Mouse (Mus musculus) embryo, embryonic 11.5 days (tissue): ENCODE results near the gene Sox15.

ENCODE experiments used
- DNase-seq: peaks from one replicate; pipeline ENCODE4 v3.0.0-alpha.2; 2012; ENCODE audit warnings: low read depth, low spot score

The Sox15 gene

DNA sequence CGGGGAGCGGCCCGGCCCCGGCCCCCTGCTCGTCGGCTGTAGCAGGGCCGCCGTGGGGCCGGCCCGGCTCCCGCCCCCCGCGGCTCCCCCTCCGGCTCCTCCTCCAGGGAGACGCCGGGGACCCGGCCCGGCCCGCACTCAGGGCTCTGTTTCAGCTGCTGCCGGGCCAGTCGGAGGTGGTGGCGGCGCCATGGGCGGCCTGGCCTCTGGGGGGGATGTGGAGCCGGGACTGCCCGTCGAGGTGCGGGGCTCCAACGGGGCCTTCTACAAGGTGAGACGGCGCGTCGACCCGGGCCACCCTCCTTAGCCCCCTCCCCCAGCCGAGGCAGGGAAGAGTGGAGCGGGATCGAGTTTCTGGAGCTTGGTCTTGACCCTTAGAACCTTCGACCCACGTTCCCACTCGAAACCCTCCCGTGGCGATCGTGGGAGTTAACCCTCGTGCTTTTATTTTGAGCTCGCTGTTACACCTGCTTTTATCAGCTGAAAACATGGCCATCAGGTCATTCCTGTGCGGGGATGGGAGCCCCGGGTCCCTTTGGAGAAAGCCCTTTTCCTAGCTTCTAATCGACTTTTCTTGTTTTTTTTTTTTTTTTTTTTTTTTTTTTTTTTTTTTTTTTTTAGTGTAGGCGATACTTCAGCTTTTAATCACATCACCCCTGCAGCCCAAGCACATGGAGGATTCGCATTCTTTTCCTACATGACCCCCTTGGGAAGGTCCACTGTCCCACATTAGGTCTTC, 21.8 kb upstream of the Sox15 start:
- peak; percentile 29 for DNase-seq

DNA sequence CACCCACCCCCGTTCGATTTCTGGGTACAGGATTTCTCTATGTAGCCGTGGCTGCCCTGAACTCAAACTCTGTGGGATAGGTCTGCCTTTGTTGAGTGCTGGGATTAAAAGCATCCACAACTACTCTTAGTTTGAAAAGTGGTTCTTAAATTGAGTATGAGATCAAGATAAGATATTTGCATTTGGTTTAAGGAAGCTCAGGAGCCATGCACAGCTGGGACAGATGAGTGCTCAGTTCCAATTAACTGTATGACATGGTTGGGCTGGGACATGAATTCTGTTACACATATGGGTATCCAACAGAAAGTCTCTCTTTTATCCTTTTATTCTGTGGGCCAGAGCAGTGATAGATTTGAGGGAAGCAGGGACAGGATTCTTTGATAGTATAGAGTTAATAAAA, 19.6 kb upstream of the Sox15 start:
- no peak for DNase-seq

DNA sequence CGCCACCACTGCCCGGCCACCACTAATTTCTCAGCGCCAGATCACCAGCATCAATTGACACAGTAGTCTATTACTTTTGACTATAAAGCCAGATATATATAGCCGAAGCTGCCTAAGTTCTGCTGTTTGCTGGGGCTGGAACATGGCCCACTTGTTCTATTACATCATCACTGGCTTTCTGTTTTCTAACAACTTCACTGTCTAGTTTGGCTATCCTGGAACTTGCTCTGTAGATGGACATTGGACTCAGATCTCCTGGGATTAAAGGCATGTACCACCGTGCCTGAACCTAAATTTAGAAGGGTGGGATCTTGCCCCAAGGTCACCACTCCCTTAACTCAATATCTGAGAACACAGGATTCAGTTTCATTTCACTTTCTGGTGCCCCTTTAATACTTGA, 9.3 kb upstream of the Sox15 start:
- DNase-seq = no peak

DNA sequence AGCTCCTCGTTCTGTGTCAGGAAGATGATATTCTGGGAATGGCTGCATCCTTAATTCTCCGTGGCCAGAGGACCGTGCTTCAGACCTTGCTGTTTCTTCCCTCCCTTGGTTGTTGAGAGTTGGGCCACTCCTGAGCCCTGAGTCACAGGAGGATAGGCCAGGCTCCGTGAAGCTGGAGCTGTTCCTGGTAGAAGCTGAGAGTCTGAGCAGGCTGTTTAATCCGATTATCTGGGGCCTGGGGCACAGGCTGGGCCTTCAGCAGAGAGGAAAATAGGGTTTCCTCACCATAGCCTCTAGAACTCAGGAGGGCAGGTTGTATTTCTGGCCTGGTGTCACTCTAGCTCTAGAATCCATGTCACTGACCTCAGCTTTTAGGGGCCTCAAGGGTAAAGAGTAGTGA, 1.7 kb upstream of the Sox15 start:
- no peak for DNase-seq

DNA sequence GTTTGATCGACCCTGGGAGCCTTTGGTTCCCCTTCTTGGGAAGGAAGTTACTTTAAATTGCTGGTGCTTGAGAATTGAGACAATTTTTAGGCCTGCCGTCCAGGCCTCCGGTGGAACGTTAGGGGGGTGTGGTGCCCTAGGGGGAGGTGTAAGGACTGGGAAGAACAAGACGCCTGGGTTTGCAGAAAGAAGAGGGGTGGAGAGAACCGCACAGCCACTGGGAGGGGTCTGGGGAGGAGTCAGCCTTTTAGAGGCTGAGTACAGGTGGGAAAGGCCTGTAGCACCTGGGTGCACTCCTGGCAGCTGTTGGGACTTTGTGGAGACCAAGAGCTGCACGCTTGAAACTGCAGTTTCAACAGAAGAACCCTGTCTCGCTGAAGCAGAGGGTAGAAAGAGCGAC, 354 bp upstream of the Sox15 start:
- no peak for DNase-seq

DNA sequence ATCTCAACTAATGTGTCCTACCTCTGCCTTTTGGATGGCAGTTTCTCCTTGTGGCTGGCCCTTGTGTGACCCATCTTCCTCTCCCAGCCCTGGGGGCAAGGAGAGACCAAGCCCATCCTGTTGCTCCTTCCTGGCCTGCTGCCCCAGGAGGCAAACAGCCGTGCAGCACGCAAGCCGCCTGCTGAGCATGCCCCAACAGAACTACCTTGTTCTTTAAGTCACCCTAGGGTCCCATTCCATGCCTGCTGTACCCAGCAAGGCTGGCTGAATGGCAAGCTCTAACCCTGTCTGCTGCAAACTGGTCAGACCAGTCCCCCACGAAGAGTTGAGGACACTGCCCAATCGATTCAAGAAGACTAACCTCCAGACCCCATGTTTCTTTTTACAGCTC, 946 bp downstream of the Sox15 start:
- no peak for DNase-seq

DNA sequence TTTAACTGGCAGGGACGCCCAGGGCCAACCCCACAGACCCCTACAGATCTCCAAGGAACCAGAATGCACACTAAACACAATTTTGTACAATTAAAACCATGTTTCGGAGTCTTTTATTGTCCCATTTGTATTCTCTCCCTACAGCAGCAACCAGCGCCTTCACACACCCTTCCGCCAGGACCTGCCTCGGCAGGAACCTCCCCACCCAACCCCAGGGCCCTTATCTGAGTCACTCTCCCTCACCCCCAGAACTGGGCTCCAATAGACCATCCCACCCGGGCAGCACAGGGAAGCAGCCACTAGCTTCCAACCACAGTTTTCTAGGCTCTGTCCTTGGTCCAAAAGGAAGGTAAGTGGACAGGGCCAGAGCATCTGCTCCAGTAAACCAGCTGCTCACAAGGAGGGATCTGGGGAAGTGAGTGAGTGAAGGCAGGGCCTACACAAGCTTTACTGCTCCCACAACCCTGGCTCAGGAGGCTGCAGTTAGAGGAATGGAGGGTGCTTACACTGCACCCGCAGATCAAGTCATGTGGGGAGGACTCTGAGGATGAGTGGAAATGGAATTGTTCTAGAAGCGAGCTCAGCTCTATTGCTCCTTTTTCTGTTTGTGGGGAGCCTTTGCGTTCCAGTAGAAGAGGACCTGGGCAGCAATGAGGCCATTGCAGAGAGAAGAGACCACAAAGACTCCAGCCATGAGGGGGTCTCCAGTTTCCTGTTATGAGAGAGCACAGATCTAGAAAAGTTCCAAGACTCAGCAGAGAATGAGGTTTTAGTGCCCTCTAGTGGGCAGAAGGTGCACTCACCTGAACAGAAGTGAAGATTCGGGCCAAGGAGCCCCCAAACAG, 1.7 kb downstream of the Sox15 start:
- peak; percentile 56 for DNase-seq

DNA sequence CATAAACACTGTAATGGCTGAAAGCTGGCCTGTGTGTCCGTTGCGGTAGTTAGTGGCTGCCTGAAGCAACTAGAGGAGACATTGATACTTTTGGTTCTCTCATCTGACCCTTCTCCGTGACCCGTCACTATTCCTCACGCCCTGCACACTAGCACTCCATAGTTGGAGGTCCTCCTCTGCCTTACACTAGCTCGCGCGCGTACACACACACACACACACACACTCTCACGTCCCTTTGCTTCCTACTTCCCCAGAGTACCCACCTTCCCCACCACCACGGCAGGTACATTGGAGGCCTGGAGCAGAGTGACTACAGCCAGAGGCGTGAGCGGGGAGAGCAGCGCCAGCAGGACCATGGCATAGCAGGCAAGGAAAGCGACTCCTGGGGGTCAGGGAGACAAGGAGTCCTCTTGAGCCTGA, 2.4 kb downstream of the Sox15 start:
- no peak for DNase-seq

DNA sequence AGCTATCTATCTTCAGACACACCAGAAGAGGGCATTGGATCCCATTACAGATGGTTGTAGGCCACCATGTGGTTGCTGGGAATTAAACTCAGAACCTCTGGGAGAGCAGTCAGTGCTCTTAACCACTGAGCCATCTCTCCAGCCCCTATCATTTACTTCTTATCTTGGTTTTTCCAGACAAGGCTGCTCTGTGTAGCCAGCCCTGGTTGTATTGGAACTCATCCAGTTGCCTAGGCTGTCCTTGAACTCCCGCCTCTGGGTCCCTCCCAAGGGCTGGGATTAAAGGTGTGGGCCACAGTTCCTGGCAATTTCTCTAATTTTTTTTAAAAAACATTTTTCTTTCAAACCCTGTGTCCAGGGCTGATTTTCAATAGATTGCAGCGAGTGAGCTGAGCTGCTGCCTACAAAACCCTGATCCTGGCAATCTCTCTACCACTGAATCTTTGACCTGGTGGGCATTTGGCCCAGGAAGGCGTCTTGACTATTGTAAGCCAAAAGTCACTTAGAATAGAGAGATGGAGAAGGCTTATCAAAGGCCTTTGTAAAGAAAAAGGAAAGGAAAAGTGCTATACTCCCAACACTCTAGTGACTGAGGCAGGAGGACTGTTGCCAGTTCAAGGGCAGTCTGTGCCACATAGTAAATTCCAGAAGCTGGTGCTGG, 6.2 kb downstream of the Sox15 start:
- no peak for DNase-seq

DNA sequence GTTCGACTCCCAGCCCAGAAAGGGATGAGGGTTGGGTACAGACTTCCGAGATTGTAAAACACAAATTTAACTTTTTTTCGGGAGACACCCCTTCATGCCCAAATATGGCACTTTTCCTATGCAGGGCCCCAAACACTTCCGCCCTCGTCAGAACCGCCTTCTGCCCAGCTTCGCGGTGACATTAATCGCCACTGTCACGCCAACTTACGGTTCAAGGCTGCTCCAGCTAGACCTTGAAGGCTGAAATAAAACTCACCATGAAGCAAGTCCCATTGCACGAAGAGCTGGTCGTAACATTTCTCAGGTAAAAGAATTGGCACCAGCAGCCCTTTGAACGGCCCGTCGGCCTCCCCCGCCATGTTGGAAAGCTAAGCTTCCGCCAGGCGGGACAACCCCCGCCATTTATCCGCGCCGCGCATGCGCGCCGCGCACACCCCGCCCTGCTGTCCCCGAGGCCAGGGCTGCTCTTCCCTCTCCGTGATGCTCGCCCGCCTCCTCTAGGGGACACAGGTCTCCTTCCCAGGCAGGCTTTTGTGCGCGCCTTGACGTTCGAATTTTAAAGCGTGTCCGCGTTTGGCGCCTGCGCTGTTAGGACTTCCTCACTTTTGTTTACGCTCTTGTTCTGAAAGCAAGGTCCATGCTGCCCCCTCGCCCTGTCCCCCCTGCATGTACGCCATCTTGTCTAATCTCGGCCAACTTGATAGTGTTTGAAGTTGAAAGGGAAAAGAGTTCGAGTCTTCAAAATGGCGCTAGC, 7.3 kb downstream of the Sox15 start, which contains the start of gene Mpdu1:
Gene Mpdu1, minus strand, starts transcription at position 430 of the 754 bp plus-strand sequence.
- DNase-seq = peak; percentile 95

DNA sequence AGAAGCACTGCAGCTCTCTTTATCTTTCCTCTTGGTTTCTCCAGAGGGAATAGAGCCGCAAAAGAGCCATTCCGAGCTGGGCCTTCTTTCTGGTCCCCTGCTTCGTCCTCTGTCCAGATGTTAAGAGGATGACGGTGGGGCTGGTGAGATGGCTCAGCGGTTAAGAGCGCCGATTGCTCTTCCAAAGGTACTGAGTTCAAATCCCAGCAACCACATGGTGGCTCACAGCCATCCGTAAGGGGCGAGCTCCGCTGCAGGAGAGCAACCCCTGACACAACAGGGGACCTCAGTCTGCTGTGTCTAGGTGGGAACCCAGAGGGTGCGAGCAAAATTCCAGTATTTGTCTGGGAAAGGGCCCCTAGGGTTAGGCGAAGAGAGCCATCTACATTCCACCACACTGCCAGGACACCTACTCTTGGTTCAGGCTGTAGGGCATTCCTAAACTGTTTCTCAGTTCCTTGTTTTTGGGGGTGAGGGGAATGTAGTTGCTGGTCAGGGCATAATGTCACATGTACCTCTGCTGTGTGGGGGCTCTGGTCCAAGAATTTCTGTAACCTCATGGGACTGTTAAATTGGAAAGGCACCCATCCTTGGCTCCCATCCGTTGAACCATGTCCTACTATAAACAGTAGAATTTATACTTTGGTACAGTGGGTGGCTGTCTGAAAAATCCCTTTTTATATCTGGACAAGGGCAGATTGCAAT, 8.0 kb downstream of the Sox15 start:
- DNase-seq = no peak

DNA sequence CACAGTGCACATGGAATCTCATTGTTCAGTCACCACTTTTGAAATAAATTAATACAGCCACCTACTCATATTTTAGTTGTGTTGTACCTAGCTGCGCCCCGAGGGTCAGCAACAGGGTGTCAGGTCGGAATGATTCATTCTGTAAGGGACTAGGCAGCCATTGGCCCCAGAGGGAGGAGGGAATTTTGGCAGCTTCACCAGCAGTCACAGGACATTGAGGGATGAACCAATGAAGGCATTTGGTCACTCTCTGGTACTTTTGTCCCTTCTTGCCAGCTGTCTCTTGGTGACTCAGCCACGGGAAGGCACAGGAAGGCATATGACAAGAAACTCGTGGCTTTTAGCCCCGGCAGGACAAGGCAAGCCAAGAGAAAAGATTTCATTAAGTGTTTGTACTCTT, 8.7 kb downstream of the Sox15 start:
- no peak for DNase-seq

DNA sequence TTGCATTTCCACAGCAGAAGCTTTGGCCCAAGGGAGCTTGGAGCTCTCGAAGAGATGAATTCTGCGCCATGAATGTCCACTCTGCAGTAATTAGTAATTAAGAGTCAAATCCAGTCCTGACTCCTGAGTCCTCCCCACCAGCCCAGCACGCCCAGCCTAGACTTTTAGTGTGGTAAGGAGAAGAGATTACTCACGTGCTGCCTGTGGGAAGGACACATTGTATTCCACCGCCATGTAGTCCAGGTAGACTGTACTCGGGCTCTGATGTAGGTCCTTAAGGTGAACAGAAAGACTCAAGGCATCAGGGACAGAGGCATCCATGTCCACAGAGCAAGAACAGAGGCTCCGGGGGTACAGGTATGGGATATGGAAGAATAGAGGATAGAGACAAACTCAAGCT, 9.7 kb downstream of the Sox15 start:
- no peak for DNase-seq

DNA sequence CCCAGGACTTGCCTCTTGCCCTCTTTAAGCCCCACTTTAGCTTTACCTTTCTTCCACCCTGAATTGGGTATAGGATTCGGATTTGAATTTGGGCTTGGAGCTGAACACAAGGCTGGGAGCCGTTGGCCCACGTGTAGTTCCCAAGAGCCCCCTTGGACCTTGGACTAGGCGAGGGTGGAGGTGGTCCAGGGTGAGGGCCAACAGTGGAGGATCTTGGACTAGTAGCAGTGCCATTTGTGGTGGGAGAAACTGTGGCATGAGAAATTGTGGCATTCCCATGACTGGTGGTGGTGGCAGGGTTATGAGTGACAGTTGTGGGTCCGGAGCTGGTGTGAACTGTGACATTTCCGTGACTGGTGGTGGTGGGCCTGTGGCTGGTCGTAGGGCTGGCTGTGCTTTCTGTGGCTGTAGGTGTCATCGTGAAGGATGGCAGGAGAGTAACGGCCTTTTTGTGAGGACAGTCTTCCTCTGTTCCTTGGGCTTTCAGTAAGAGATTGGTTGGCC, 10.4 kb downstream of the Sox15 start:
- no peak for DNase-seq

DNA sequence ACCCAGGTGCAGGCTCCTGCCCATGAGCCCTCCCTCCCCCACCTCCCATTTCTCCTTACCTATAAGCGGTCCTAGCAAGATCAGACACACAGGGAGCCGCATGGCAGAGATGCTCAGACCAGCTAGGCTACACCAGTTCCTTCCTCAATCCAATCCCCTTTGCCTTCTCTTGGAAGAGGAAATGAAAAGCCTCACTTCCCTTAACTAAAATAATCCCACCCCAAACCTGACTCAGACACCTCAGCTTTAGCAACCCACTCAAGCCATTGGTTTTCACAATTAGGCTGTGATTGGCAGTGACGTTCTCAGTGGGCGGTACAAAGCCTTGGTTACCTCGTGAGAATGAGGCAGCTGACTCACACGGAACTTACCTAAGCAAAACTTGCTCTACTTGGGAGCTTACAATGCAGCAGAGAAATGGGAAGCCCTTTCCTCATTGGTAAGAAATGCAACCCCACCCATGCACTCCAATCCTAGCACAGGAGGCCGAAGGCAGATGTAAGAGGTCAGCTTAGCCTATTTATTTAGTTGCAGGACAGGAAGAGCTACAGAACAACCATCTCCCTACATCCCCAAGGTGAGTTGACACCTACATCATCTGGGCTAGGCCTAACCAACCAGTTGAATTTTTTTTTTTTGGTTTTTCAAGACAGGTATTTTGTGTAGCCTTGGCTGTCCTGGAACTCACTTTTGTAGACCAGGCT, 11.0 kb downstream of the Sox15 start, which contains the start of gene Cd68:
Gene Cd68, minus strand, starts transcription at position 193 of the 704 bp plus-strand sequence.
- DNase-seq = no peak

DNA sequence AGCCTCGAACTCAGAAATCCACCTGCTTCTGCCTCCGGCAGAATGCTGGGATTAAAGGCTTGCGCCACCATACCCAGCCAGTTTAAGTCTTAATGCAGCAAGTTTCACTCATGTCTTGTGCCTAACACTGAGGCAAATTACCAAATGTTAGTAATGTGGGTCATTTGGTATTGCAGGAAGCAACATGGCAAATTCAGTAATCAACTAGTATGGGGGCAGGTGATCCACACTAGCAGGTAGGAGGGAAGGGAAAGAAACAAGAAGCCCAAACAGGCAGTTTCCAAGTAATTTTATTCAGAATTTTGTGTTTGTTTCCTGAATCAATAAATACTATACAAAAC, 11.5 kb downstream of the Sox15 start:
- no peak for DNase-seq

DNA sequence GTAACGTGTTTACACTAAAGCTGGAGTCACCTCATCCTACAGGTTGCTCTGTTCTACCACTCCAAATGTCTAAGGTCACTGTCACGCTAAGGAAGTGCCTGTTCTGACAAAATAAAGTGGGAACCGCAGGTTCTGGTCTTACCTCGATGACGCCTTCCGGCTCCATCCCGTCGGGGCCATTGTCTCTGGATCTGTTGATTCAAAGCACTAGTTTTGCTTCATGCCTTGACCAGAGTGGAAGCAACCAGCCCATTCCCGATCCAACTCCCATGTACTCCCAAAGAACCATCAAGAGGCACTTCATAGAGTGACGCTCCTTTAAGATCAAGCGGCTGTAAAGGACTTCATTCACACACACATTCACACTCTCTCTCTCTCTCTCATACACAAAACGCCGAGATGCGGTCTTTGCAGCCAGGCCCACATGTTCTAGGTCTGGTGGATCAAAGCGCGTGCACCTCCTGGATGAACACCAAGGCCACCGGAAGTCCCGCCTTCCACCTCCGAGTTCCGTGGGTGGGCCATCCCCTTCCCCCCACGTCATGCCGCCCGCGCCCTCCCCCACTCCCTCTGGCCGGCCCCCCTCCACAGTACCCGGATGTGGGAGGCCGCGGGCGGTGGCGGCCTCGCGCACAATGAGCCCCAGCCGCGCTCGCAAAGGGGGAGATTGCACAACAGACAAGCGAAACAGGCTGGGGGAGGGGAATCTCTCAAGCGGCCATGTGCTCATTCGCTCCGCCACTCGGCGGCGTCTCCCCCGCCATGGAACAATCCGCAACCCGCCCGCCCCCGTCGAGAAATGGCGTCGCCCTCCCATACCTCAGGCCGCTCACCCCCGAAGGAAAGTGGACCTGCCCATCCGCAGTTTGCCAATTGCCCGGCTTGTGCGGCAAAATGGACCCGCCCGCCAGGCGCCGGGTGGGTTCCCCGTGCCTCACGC, 15.9 kb downstream of the Sox15 start:
- peak; percentile 89 for DNase-seq

DNA sequence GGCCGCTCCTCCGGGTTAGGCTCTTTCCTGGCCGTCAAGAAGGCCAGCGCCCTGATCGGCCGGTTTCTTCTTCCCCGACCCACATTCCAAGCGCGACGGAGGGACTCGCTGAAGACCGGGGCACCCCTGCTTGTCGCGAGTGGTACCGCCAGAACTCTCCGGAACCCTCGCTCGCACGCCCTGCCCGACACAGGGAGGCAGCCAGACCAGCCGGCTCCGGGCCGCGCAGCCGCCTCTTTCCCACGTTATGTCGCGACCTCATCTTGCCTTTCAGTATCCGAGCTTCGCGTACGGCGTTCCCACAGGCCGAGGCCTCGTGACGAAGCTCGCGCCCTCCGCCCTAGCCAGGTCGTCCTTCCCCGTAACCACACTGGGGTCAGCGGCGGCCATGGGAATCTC, 16.6 kb downstream of the Sox15 start:
- no peak for DNase-seq

DNA sequence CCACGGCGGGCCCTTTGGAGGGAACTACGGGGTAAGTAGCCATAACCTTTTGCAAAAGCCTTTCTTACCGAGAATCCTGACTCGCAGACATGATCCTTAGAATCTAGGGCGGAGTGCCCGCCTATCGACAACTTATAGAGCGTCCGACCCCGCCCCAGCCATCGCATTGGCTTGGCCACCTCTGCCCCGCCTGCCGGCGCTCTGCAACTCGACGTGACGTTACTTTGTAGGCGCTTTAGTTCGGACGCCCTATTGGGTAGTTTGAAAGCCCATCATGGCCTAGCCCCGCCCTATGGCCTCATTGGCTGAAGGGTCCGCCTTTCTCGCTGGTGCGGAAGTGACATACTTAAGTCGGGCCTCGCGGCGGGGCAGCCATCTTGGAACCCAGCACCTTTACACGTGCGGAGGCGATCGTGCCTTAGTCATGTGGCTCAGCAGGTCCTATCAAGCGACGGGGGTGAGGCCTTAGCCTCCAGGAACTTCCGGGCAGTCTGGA, 17.1 kb downstream of the Sox15 start, which contains the start of gene Eif4a1:
Gene Eif4a1, minus strand, starts transcription at position 213 of the 496 bp plus-strand sequence.
- peak; percentile 100 for DNase-seq
